Mouse (Mus musculus) embryonic facial prominence, embryonic 11.5 days (tissue): Measurements from ENCODE around the gene Mrvi1. TPM values are rescaled to one million over a fixed set of nuclear protein-coding genes. Genes with fewer than 3 reads are reported as not detected.

Experiments used
- ATAC-seq: fragments of 200-750 bp; cut with Nextera tagmentation; replicated peaks from 2 replicates; pipeline ENCODE4 v1.8.0; 2017; ENCODE audit warnings: low read depth; ENCODE audit not compliant: insufficient number of reproducible peaks, low FRiP score, low TSS enrichment
- DNase-seq: peaks from one replicate; pipeline ENCODE4 v3.0.0-alpha.2; 2015; ENCODE audit warnings: low spot score
- H3K27ac ChIP-seq: fragments of 300-500 bp; sonication (generic); replicated peaks from 2 replicates; pipeline ENCODE4 v1.5.1; 2014; ENCODE audit warnings: mild to moderate bottlenecking, low read depth, low read length, control low read depth
- H3K27me3 ChIP-seq: fragments of 300-500 bp; sonication (generic); 2 replicates; pipeline ENCODE4 v1.6.1; 2014; ENCODE audit warnings: mild to moderate bottlenecking, low read length, moderate library complexity, mixed read lengths; ENCODE audit not compliant: control insufficient read depth, insufficient read depth
- H3K36me3 ChIP-seq: fragments of 300-500 bp; sonication (generic); replicated peaks from 2 replicates; pipeline ENCODE4 v1.6.1; 2014; ENCODE audit warnings: low read depth, mild to moderate bottlenecking, low read length, moderate library complexity, mixed read lengths; ENCODE audit not compliant: control insufficient read depth, insufficient read depth
- H3K4me1 ChIP-seq: fragments of 300-500 bp; sonication (generic); 2 replicates; pipeline ENCODE4 v1.6.1; 2014; ENCODE audit warnings: low read length, mixed read lengths; ENCODE audit not compliant: control insufficient read depth, insufficient read depth
- H3K4me2 ChIP-seq: fragments of 300-500 bp; sonication (generic); 2 replicates; pipeline ENCODE4 v1.6.1; 2014; ENCODE audit warnings: low read depth, mild to moderate bottlenecking, control low read depth, low read length, moderate library complexity
- H3K4me3 ChIP-seq: fragments of 300-500 bp; sonication (generic); 2 replicates; pipeline ENCODE4 v1.5.1; 2014; ENCODE audit warnings: low read depth, low read length, control low read depth
- H3K9ac ChIP-seq: fragments of 300-500 bp; sonication (generic); replicated peaks from 2 replicates; pipeline ENCODE4 v1.6.1; 2014; ENCODE audit warnings: mild to moderate bottlenecking, control low read depth, low read length
- H3K9me3 ChIP-seq: fragments of 300-500 bp; sonication (generic); replicated peaks from 2 replicates; pipeline ENCODE4 v1.6.1; 2016; ENCODE audit warnings: mild to moderate bottlenecking, low read length, inconsistent platforms, mixed read lengths; ENCODE audit not compliant: control insufficient read depth
- whole genome bisulfite sequencing: fragments of 180-500 bp; shearing (Covaris S2); extraction: QIAGEN DNeasy Blood & Tissue Kit; methylation state at CpG from one replicate; pipeline ENCODE4 v1.1.7; 2014; 5-methylcytosine and 5-hydroxymethylcytosine counted together
- polyA plus RNA-seq: library from polyadenylated mRNA; unstranded; fragments of >200 nt; fragmentation: Nextera tagmentation; extraction: Ambion mirVana; gene quantifications from 2 replicates; pipeline ENCODE4 v1.2.1, GENCODE M21; 2014

Mrvi1 gene
- polyA plus RNA-seq, 1 experiment from 2014 or later: 2.5 TPM

DNA sequence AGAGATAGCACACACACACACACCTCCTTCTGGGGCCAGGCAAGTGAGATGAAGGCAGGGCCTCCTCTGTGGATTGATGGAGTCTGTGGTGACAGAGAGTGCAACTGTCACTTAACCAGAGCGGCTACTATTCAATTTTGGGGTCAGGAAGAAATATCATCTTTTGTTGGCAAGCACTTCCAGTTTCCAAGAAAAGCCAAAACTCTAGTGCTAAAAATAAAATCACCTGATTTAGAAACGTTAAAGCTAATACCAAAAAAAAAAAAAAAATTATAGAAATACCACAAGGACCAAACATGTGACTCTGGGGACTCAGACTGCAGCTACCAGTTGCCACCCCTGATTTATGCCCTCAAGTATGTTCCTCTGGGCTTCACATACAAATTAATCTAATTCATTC is 26.7 kb downstream of the Mrvi1 start:
- Histone ChIP-seq H3K4me1 (no peaks in the 10 kb centered on the region), H3K27me3 (no peaks in the 10 kb centered on the region), H3K36me3 (no peaks in the 10 kb centered on the region), H3K4me3 (no peak overlapping the region), H3K4me2 (no peak overlapping the region), H3K9me3 (no peaks in the 10 kb centered on the region), H3K27ac (no peak overlapping the region), H3K9ac (no peak overlapping the region)
- DNase-seq (no peak), ATAC-seq (no peak)
- 82% methylated on average over 2 of the region's 2 CpGs for WGBS

GRCm38 (mm10) chr7:110954072-110954858 is 28.0 kb downstream of the Mrvi1 start:
- ATAC-seq: no peak

DNA sequence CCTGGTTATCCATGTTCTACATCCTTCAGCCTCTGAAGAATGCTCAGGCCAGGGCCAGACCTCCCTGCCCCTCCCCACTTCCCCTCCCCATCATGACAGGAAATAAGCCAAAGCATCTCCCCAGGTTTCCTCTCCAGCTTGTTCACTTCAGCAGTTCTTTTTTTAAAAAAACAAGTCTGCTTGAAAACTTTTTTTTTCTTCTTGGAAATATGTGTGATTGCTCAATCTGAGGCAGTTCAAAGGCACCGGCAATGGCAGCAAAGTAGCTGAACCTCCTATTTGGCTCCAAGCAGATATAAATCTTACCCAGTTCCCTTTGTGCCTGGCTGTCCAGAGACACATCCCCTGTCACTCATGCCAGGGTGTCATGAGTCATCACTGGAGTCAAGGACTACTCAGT is 29.1 kb downstream of the Mrvi1 start:
- DNase-seq (no peak), ATAC-seq (no peak)
- Histone ChIP-seq H3K9me3 (no peaks in the 10 kb centered on the region), H3K9ac (no peak overlapping the region), H3K36me3 (no peaks in the 10 kb centered on the region), H3K4me2 (no peak overlapping the region), H3K4me1 (no peaks in the 10 kb centered on the region), H3K27ac (no peak overlapping the region), H3K27me3 (no peaks in the 10 kb centered on the region), H3K4me3 (no peak overlapping the region)
- 90% methylated on average over 1 of the region's 1 CpGs for WGBS

More at GRCm38 (mm10) chr7:110954072-110954858, 28.0 kb downstream of the Mrvi1 start:
- WGBS: 83% methylated on average over 6 of the region's 6 CpGs
- no peaks in the 10 kb centered on the region for H3K4me1 ChIP-seq
- no peak overlapping the region for H3K4me3 ChIP-seq
- no peaks in the 10 kb centered on the region for H3K9me3 ChIP-seq
- no peaks in the 10 kb centered on the region for H3K27me3 ChIP-seq
- H3K4me2 ChIP-seq: no peak overlapping the region
- no peak overlapping the region for H3K27ac ChIP-seq
- H3K9ac ChIP-seq: no peak overlapping the region
- DNase-seq: no peak
- no peaks in the 10 kb centered on the region for H3K36me3 ChIP-seq

GRCm38 (mm10) chr7:110950621-110950925 is 31.7 kb downstream of the Mrvi1 start:
- H3K9me3 ChIP-seq: no peaks in the 10 kb centered on the region
- DNase-seq (no peak), ATAC-seq (no peak)
- no peaks in the 10 kb centered on the region for H3K36me3 ChIP-seq
- no peak overlapping the region for H3K27ac ChIP-seq
- no peak overlapping the region for H3K4me3 ChIP-seq
- no peaks in the 10 kb centered on the region for H3K27me3 ChIP-seq
- no peak overlapping the region for H3K4me2 ChIP-seq
- no peaks in the 10 kb centered on the region for H3K4me1 ChIP-seq
- no peak overlapping the region for H3K9ac ChIP-seq

DNA sequence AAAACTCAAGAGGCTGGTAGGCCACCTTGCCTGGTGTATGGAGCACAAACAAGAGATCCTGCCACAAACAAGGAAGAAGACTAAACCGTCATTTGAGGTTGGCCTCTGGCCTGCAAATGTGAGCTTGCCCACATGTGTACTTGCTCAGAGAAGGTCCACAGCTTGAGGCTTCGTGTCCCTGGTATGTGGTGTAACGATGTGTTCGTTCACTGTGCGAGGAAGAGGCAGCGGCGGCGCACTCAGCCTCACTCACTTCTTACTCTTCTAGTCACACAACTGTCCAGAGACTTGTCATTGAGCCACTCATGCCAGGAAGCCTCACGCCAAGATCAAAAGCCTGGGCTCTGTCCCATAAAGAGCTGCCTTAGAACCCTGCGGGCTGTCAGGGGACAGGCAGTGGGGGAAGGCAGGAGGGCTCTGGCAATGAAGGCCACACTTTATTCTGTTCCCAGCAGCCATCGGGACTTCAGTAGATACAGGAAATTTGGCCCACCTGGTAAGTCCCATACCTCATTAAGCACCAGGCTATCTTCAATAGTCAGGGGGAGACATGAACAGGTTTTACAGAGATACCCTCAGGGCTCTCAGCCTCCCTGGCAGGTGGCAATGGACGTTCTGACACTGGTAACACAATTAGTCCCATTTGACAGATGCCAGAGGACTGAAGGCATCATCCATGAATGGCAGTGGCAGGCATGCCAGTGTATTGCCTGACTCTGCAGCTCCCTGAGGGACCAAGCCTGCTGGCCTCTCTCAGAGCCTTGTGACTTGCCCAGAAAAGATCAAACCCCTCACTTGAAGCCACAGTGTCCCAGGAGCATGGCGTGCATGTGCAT is 32.3 kb downstream of the Mrvi1 start:
- WGBS: 87% methylated on average over 13 of the region's 13 CpGs
- ATAC-seq: no peak
- no peak for DNase-seq

DNA sequence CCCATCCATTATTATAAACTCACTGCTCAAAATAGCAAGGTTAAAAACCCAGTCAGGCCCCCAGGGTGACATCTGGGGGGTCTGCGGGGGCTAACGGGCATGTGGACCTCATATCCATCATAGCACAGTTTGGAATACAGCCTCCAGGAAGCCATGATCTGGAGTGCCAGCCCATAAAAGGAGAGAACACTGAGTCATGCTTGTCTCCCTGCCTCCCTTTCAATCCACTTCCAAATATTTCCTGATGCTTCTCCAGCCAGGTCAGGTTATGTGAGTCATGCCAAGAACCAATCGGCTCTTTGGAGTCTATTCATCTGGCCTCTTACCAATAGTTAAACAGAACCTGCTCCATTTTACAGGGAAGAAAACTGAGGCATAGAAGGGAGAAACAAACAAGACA is 33.7 kb downstream of the Mrvi1 start:
- WGBS: 79% methylated on average over 3 of the region's 3 CpGs
- DNase-seq (no peak), ATAC-seq (no peak)
- no peak overlapping the region for H3K4me3 ChIP-seq
- H3K36me3 ChIP-seq: no peaks in the 10 kb centered on the region
- H3K4me1 ChIP-seq: no peaks in the 10 kb centered on the region
- no peak overlapping the region for H3K9ac ChIP-seq
- no peaks in the 10 kb centered on the region for H3K27me3 ChIP-seq
- no peak overlapping the region for H3K4me2 ChIP-seq
- H3K9me3 ChIP-seq: no peaks in the 10 kb centered on the region
- H3K27ac ChIP-seq: no peak overlapping the region

More for the DNA sequence above, 32.3 kb downstream of the Mrvi1 start:
- Histone ChIP-seq H3K4me3 (no peak overlapping the region), H3K9me3 (no peaks in the 10 kb centered on the region), H3K9ac (no peak overlapping the region), H3K27ac (no peak overlapping the region), H3K27me3 (no peaks in the 10 kb centered on the region), H3K4me2 (no peak overlapping the region), H3K36me3 (no peaks in the 10 kb centered on the region), H3K4me1 (no peaks in the 10 kb centered on the region)

GRCm38 (mm10) chr7:110947616-110948015 is 34.6 kb downstream of the Mrvi1 start:
- Histone ChIP-seq H3K27ac (no peak overlapping the region), H3K4me1 (no peaks in the 10 kb centered on the region), H3K36me3 (no peaks in the 10 kb centered on the region), H3K9me3 (no peaks in the 10 kb centered on the region), H3K4me3 (no peak overlapping the region), H3K27me3 (no peaks in the 10 kb centered on the region), H3K9ac (no peak overlapping the region), H3K4me2 (no peak overlapping the region)
- DNase-seq (no peak), ATAC-seq (no peak)
- 89% methylated on average over 6 of the region's 6 CpGs for WGBS

DNA sequence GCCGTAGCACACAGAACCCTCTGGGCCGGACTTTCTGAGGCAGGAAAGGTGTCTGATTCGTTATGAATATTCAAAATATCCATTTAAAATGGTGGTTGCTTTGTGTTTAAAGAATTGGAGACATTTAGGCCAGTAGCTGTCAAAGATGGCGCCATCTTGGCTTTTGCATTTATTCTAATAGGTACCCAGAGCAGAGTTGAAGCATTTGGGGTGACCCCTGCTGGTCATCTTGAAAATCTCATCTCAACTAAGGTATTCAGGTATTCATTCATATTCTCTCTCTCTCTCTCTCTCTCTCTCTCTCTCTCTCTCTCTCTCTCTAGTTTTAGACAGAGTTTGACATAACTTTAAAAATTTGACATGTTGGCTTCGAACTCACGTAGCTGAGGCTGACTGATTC is 35.5 kb downstream of the Mrvi1 start:
- DNase-seq (peak; percentile 59), ATAC-seq (no peak)
- no peak overlapping the region for H3K4me3 ChIP-seq
- WGBS: 72% methylated on average over 6 of the region's 6 CpGs
- H3K4me1 ChIP-seq: no peaks in the 10 kb centered on the region
- H3K27ac ChIP-seq: no peak overlapping the region
- no peaks in the 10 kb centered on the region for H3K36me3 ChIP-seq
- no peaks in the 10 kb centered on the region for H3K9me3 ChIP-seq
- no peak overlapping the region for H3K9ac ChIP-seq
- no peaks in the 10 kb centered on the region for H3K27me3 ChIP-seq
- no peak overlapping the region for H3K4me2 ChIP-seq
